Mouse (Mus musculus) monocyte, adult 5-6 weeks (primary cell): ENCODE results near the gene Il18r1. TPM values are rescaled to one million over a fixed set of nuclear protein-coding genes. Genes with fewer than 3 reads are reported as not detected.
A peak's percentile ranks its signal among the peaks of the same experiment; 100 is the strongest.

Experiments used
- ATAC-seq: fragments of 153-309, 156-312 bp; replicated peaks from 2 replicates; pipeline ENCODE4 v1.8.0; 2017; ENCODE audit warnings: mild to moderate bottlenecking; ENCODE audit not compliant: low TSS enrichment, insufficient number of reproducible peaks, severe bottlenecking, poor library complexity, low FRiP score
- total RNA-seq: library from RNA; stranded (forward); fragments of 200-1000, 200-491, 200-594 nt; gene quantifications from 3 replicates; pipeline ENCODE4 v1.2.3, GENCODE M21; 2017

The Il18r1 gene
- total RNA-seq: 83.7 to 308 TPM (median 89.9 TPM) in 3 replicates

DNA sequence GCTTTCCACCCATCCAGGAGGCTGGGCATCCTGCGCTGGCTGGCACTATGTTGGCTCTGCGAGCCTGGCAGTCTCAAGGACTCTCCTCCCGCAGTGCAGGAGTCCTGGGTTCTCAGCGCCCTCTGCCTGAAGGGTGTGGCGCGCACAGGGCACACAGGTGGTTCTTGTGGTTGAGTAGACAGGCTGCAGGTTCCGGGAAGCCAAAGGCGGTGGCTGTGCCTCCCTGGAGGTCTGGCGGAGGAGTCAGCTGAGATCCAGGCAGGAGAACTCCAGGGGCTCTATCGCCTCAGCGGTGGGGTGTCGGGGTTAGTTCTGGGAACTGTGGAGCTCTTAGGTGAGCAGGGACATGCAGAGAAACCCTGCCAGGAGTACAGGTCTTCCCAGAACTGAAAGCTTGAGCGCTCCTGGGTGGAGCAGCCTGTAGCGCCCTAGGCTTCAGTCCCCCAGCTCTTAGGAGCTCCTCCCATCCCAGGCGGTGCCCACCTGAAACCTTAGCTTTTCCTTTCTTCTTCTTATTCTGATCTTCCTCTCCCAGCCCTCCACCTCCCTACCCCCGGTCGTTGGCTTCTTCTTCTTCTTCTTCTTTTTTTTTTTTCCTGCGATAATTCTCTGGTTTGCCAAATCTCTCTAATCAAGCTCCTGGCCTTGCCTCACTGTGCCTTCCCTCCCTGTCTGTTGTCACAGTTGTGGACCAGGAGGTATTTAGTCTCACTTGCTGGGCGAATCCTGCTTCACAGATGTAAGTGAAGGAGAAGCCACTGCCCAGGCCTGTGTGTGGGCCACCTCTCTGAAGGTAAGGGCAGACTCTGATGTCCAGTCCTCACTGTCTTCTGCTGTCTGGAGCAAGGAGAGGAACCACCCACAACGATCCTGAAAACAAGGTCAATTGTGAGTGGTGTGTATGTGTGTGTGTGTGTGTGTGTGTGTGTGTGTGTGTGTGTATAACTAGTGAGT lies at the start of gene Il18r1:
Gene Il18r1, plus strand, starts transcription at position 76 of the 954 bp plus-strand sequence.
- ATAC-seq: peak; percentile 34; the same call in 1 of the 2 replicates

DNA sequence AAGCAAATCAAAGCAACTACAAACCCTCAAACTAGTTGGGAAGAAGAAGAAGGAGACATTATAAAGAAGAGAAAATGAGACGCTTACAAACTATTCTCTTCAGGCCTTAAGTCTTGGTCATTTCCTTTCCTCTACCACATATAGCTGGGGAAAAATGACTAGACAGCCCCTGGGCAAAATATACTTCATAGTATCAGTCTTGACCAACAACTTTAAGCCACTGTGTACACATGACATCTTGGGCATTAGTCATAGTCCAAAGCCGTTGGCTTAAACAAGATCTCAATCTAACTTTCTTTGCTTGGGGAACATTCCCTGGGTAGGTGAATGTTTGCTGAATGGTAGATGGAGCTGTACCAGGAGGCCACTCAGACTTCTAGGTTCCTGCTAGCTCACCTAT lies 48.3 kb upstream of the Il18r1 start:
- ATAC-seq: no peak

DNA sequence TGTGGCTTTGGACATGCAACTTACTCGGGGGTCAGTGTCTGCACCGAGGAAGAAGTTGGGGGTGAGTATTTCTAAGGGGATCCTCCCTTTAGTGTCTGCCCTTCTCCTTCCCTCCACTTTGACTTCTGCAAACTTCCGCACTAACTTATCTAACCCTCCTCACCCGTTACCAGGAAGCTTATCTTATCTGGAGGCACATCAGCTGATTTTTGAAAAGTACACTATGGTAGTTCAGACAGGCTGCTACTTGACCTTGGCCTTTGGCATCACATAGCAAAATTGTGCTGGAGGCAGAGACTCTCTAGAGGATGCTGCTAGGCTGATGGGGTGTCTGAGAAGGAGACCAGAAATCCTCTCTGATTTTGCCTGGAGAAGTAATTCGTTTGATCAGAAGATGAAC lies 46.8 kb upstream of the Il18r1 start:
- no peak for ATAC-seq

DNA sequence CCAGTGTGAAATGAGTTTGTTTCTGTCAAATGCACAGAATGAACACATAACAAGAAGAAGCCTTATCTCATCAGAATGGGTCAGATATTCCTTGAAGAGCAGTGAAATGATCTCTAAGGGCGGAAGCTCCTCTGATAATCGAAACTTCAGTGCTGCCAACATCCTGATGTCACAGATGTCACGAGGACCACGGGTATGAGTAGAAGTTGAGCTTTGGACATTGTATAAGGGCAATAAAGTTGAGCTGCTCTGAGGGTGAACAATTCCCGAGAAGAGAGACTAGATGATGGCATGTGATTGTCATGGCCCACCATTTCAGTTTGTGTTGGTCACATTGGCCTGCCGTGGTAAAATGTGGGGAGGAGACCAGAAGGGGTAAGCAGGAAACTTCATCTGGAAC lies 41.5 kb upstream of the Il18r1 start:
- ATAC-seq: no peak

DNA sequence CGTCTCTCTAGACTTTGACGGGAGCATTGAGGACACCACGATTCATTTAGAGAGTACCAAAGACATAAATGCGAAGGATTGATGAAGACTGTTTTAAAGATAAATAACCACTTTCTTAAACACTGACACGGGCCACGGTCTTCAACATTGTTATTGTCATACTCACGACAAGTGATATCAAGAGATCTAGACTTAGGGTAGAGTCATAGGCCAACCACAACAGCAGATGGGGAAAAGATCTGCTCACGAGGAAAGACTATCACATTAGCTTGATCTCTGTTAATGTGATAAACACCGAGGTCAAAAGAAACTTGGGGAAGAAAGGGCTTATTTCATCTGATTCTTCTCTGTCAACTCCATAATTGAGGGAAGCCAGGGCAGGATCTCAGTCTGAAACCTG lies 38.1 kb upstream of the Il18r1 start:
- ATAC-seq: no peak

DNA sequence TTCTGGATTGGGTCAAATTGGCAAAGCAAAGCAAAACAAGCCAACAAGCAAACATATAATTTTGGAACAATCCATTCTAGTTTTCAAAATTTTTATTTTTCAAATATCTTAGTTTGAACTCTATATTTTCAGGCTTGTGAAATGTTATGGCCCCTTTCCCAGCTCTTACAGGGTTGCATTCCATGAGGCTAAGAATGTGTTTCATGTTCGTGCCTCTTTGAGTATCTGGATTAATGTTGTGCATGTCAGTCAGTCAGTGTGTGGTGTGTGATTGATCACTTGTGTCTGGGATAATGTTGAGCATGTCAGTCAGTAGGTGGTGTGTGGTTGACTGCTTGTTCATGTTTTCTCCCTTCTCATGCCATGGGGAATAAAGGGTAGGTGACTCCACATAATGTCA lies 37.5 kb upstream of the Il18r1 start:
- no peak for ATAC-seq

DNA sequence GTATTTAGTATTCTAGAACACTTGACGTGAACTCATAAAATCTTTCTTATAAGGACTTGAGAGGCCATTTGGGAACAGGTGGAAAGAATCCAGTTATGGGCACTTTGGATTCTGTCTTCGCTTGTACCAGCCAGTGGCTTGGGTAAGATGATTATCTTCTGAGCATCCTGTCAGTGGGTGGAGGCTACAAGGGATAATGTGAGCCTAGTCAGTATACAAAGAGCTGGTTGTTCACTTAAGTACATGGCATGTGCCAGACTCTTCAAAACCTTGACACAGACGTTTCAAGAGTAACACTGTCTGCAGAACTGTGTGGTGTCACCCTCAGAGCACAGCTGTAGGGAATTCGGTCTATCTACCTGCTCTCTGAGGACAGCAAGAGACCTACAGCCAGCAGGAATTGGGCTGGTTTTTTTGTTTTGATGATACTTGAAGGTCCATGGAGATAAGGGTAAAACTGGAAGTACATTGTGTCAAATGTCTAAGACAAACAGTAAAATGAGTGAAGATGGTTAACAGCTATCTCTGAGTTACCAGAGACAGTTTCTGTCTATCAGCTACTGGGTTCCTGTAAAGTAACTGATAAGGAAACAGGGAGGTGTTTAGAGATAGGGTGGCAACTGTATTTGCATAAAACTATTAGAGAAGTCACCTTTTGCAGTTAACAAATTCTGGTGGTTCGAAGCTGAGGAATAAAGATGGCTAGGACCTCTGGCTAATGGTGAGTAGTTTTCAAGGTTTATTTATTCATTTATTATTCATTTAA lies 36.3 kb upstream of the Il18r1 start, which contains the start of gene Il1rl1:
Gene Il1rl1, plus strand, starts transcription at position 661 of the 766 bp plus-strand sequence.
- ATAC-seq: no peak

DNA sequence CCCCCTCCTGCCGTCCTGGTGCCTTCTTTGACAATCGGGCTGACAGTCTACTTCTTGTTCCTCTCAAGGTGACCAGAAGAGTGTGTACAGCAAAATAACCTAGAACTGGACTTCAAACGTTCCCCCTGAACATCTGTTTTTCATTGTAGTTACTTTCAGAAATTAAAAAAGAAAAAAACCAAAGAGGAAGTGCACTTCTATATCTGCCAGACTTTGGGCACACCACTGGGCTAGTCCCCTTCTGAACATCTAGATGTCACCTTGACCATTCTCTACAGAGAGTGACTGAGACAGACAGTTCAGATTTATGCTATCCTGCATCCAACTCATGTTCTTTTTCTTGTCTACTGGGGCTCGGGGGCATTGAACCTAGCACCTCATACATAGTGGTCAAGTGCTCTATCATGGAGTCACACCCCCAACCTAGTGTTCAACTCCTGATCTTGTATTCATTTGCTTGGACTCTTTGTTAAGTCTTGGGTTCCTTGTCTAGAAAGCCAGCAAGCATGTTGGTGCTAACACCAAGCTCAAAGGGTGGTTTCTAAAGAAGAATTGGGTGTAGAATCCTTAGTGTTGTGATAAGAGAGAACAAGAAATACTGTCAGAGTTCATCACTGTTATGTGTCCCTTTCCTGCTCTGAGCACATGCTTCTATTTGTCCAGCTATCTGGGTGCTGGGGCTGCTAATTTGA lies 35.1 kb upstream of the Il18r1 start:
- ATAC-seq: no peak

DNA sequence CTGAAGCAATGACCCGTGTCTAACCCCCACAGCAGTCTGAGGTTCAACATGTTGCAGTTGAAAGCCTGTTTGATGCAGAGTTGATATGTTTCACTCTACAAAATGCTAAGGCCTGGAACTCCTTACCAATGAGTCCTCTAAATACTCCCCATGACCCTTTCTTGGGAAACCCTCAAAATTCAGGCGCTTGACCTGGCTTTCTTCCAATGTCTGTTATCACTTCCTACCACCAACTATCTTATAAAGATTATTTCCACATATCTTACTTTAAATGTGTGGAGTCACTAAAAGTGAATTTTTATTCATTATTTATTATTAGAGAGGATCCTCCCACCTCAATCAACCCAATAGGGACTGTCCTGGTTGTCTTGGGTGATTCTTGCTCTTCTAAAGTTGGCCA lies 33.2 kb upstream of the Il18r1 start:
- no peak for ATAC-seq

DNA sequence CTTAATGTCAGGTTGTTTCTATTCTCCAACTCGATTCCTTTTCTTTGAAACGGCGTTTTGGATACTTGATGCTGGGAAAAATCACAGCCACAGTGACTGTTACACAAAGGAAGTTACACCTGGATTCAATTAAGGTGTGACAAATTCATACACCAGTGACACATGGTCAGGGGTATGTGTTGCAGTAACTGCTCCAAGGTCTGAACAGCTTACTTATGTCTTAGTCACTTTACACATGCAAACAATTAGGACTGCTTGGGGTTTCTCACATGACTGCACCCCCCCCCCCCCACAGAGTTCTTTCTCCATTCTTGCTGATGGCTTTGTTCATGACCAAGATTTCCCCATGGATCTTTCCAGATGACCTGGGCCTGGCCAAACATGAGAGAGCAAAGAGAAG lies 29.4 kb upstream of the Il18r1 start:
- ATAC-seq: no peak

DNA sequence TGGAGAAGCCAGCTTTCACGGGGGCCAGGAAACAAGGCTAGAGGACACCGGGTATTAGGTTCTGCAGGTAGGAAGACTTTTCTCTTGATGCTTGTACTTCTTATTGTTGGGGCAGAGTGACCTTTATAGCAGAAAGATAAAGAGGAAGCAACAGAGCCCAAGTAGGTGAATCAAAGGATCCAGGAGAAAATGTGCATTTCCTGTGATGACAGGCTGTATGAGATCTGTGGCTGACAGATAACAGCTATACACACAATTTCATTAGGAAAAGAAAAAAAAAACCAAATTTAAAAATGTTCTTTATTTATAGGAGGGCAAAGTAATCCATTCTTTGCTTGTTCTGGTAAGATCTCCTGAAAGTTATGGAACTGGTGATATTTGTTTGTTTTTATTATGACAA lies 28.0 kb upstream of the Il18r1 start:
- no peak for ATAC-seq

DNA sequence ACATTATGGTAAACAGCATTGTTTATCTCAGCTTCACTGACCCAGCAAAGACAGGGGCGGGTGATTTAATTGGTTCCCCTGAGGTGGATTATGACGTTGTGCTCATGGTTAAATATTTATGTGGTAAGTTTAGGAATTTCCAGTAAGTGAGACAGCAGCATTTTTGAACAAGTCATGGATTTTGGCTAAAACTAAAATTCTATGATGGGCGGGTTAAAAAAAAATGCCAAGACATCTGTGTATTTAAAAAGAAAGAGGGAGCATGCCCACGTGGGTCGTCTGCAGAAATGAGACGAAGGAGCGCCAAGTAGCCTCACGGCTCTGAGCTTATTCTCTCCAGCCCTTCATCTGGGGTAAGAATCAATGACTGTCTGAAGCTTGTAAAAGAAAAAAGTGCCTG lies 25.8 kb upstream of the Il18r1 start:
- ATAC-seq: no peak

DNA sequence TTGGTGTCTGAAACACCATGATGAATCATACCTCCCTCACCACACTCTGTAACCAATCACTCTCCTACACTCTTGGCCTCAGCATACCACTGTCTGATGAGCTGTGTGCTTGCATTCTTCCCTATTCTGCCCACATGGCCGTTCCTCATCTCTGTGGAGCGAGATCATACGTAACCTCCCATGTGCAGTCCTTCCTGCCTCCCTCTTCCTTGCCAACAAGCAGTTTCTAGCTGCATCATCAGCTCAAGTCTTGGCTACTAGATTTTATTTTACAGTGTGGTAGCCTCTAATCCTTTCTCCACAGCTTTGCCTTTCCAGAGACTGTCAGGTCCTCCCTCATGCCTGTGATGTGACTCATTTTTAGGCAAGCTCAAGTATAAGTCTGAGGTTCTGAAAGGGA lies 20.6 kb upstream of the Il18r1 start:
- no peak for ATAC-seq

DNA sequence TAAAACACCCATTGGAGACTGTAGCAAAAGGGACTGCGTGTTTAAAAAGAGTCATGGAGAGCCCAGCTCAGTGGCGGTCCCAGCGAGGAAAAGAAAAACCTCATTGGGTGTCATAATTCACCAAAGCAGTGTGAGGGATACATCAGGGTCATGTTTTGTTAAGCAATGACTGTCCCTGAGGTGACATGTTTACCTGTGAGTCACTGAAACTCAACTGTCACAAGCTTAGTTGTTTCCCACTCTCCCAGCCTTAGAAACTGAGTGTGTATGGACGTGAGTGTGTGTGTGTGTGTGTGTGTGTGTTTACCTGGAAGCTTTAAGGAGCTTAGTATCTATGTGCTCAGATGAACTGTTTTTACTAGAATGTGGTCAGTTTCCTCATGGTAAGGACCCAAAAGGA lies 2.0 kb downstream of the Il18r1 start:
- no peak for ATAC-seq

DNA sequence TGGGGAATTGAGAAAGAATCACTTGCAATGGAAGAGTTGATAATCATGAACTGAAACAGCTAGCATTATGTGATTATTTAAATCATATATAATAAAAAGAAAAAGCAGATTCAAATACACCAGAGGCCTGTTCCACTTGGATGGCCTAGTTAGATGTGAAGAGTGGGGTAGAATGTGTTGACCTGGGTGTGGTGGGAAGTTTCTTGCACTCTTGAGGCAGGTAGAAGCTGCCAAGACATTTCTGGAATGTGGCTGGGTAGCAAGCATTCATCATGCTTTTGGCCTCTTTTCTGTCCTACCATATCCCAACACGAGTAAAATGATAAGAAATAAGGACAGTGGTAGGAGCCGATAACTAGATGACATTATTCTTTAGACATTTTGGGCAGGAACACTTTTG lies 3.5 kb downstream of the Il18r1 start:
- ATAC-seq: no peak

DNA sequence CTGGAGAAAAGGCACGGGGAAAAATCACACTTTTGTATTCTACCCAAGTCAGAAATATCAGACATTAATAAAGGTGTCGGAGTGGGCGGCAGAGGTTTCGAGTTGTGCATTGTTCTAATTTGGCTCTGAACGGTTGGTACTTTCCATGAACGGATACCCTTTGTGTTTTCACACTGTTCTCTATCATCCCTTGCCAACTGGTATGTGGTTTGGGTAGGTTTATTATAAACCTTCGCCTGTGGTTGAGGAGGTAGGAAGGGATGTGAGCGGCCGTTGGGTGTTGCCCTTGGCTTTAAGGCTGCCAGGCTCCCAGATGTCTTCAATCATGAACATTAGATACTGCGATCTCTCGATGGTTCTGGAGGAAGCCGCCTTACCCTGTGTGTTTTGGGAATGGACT lies 4.5 kb downstream of the Il18r1 start:
- ATAC-seq: peak; percentile 49

DNA sequence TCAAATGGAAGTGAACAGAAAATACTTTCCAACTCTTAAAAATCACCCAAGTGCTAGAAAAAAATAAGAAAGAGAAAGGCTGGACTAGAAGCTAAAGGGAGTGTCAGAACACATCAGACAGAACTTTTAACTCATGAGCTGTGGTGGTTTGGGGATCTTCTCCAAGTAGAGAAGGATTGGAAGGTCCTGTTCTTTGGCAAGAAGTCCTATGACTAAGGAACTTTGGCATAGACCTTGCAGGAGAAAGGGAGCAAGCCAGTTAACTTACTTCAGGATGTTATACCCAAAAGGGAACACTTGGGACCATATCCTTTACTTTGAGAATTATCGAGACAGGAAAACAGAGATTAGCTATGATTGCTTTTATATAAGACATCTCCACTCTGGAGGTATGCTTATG lies 7.0 kb downstream of the Il18r1 start:
- ATAC-seq: no peak

DNA sequence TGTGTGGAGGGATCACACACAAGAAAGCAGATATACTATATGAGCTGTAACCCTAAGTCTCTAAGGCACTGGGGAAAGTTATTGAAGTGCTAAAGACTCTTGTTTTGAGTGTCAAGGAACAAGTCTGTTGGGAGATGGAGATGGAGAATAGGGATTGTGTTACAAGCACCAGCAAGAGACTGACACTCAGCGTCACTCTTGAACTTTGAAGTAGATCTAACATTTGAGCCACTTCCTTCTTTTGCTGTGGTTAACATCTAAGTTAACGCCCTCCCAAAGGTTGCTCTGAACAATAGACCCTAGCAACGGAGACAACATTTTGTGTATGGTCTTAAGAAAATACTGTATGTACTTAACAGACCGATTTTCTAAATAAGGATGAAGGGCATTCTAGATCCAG lies 8.3 kb downstream of the Il18r1 start:
- ATAC-seq: peak; percentile 89

DNA sequence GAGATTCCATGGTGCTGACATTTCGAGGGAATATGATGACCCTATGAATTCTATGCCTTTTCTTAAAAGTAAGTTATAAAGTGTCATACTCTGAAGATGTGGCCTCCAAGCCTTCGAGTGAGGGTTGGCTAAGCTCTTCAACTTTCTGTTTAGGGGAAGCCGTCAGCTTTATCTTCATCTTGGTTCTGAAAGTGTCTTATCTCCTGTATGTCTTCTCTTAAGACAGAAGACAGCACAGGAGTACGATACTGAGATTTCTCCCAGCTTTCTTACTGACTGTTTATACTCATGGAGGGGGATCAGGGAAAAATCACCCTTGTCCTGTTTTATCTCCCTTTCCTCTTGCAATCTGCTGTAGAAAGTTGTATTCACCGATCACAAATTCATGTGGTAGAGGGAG lies 9.0 kb downstream of the Il18r1 start:
- no peak for ATAC-seq
